Mouse (Mus musculus): ENCODE results near the gene Dyrk1b.
A peak's percentile ranks its signal among the peaks of the same experiment; 100 is the strongest.
"Not testable (repeated sequence)": the region's sequence is repeated elsewhere in the genome, so short reads cannot be mapped to it uniquely, and the experiment has no call there.

Gene Dyrk1b

DNA sequence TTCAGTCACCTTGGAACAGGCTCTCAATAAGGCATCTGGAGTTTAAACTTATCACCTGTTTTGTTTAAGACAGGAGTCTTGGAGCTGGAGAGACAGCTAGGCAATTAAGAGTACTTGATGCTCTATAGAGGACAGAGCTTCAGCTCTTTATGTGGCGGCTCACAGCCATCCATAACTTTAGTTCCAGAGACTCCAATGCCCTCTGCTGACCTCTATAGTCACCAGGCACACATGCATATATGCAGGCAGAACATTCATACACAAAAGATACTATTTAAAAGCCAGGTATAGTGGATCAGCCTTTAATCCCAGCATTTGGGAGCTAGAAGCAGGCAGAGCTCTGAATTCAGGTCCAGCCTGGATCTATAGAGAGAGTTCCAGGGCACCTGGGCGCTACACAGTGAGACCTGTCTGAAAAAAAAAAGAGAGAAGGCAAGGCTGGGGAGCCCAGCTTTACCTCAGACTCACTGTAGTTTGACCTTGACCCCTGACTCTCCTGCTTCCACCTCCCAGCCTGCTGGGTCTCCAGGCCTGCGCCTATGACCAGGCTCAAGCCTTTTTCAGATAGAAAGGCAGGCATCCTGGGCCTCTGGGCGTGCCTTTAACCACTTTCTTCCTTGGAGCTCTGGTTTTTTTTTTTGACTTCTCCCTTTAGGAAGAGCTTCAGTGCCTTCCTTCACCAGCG lies 16.3 kb downstream of the Dyrk1b start:
- DNase-seq = no peak

- DNase-seq = no peak
These were observed 17.3 kb downstream of the Dyrk1b start for GRCm38 (mm10) chr7:28196528-28196927.

DNA sequence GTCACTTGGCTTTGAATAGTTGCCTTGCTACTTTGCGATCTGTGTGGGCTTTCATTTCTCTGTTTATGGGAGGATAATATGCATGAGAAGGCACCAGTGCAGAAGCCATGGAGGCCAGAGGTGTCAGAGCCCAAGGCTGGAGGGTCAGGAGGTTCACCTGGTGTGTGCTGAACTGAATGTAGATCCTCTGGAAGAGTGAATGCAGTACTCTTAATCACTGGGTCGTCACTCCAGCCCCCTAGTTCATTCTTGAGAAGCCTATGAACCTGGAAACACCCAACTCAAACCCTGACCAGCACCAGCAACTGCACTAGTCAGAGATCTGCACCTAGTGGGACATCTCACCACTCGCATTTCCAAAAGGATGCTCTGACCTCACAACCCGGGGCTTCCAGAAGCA lies 19.8 kb downstream of the Dyrk1b start:
- no peak for DNase-seq

GRCm38 (mm10) chr7:28203207-28204108 lies 24.2 kb downstream of the Dyrk1b start:
- DNase-seq = no peak

DNA sequence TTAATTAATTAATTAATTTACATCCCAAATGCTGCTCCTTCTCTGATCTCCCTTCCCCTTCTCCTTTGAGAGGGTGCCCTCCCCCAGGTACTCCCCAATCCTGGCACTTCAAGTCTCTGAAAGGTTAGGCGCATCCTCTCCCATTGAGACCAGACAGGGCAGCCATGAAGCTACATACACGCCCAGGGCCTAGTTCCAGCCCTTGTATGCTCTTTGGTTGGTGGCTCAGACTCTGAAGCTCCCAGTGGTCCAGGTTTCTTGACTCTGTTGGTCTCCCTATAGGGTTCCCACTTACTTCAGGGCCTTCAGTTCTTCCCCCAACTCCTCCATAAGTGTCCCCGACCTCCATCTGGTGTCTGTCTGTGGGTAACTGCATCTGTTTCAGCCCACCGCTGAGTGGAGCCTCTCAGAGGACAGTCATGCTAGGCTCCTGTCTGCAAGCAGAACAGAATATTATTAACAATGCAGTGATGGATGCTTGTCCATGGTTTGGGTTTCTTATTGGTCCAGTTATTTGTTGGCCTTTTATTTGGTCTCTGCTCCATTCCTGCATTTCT lies 26.9 kb downstream of the Dyrk1b start:
- DNase-seq = peak in 1 of 2 experiments; percentile 26

- DNase-seq = no peak
These were observed 29.2 kb downstream of the Dyrk1b start for GRCm38 (mm10) chr7:28208396-28208987.

DNA sequence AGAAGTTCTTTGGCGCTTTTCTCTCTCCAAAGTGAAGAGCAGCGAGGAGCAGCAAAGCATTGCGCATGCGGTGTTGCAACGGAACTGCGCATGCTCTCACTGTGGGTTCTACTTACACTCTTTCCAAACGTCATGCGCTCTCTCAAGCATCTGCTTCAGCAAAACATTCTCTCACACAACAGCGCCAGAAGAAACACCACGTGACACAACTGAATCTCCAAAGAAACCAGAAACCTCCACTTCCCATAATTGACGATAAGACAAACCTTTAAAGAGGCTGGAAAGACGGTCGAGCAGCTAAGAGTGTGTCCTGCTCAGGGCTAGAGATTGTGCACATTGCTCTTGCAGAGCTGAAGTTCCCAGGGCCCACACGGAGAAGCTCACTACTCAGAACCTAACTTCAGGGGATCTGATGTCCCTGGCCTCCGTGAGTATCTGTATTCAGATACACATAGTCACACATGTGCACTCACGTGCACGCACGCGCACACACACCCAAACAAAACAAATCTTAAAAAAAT lies 29.8 kb downstream of the Dyrk1b start:
- DNase-seq = peak; percentile 39 to 48

GRCm38 (mm10) chr7:28210731-28211130 lies 31.5 kb downstream of the Dyrk1b start:
- no peak for DNase-seq

DNA sequence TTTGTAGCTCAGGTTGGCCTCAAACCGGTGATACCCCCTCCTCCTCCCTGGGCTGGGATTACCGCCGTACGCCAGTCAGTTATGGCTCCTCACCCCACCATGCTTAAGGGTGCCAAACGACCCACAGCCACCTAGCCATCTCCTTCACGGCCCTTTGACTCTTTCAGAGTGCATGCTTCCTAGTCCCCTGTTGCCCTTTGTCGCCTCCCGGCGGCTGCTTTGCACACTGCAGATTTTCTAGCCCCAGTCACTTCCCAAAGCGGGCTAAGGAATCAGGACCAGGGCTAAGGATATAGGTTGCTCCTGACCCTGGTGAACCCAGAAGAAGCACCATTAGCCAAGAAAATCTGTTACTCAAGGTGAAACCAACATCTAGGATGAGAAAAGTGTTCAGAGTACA lies 34.9 kb downstream of the Dyrk1b start:
- DNase-seq = peak; percentile 68 to 69

- DNase-seq = not testable (repeated sequence)
These were observed 36.7 kb downstream of the Dyrk1b start for GRCm38 (mm10) chr7:28215950-28216349.

DNA sequence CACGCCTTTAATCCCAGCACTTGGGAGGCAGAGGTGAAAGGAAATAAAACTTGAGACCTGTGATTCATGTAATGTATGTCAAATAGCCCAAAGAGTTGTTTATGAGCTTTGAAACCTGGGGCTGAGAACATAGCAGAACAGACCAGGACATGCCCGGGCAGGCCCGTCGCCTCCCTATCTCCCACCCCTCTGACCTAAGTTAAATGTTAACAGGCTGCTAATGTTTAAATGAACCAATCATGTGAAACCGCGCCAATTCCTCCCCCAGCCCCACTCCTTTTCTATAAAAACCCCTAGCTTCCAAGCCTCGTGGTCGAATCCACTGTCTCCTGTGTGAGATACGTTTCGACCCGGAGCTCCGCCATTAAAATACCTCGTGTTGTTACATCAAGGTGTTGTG lies 38.5 kb downstream of the Dyrk1b start:
- DNase-seq = not testable (repeated sequence)

- DNase-seq = not testable (repeated sequence)
These were observed 39.9 kb downstream of the Dyrk1b start for GRCm38 (mm10) chr7:28218951-28219740.

- DNase-seq = not testable (repeated sequence)
These were observed 47.6 kb downstream of the Dyrk1b start for GRCm38 (mm10) chr7:28226836-28227235.

DNA sequence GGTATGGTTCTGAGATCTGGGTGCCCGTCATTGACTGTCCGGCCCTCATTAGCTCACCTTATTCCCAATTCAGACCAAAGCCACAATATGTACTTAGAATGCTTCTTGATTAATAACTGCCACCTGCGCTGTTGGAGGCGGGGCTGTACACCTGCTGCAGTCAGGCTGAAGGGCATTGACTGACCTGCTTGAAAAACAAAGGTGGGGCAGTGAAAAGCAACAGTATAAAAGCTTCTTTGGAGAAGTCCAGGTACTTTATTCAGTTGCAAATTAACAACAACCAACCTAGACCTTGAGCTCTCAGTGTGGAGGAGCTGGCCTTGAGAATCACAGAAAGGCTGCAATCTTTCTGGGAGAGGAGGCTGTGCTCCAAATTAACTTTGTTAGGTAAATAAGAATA lies 48.2 kb downstream of the Dyrk1b start:
- DNase-seq = not testable (repeated sequence)
